Mouse (Mus musculus): ENCODE measurements around the gene Nat8f3. TPM values are rescaled to one million over a fixed set of nuclear protein-coding genes. Genes with fewer than 3 reads are reported as not detected.
"Not testable (repeated sequence)": the region's sequence is repeated elsewhere in the genome, so short reads cannot be mapped to it uniquely, and the experiment has no call there.

Gene Nat8f3
- polyA plus RNA-seq (2015; fragmentation: Nextera tagmentation; extraction: Ambion mirVana), result 0.30 and 0.41 TPM in 2 replicates

GRCm38 (mm10) chr6:85765532-85765931, at the start of gene Nat8f3:
Gene Nat8f3 (minus strand): TSS chr6:85765754.
- not testable (repeated sequence) for H3K4me2 ChIP-seq (replicated peaks); H3K9ac ChIP-seq (replicated peaks); H3K4me3 ChIP-seq (replicated peaks); ATAC-seq; H3K4me1 ChIP-seq (replicated peaks); H3K36me3 ChIP-seq; H3K27ac ChIP-seq; H3K9me3 ChIP-seq; H3K27me3 ChIP-seq
- 63% methylated on average over 13 of the region's 13 CpGs for WGBS

GRCm38 (mm10) chr6:85813339-85813738, 47.8 kb upstream of the Nat8f3 start:
- whole genome bisulfite sequencing, result 92% methylated on average over 2 of the region's 2 CpGs
- Histone ChIP-seq H3K9me3 (no peaks in the 10 kb centered on the region), H3K4me2 (replicated peaks) (no peak overlapping the region), H3K27me3 (no peaks in the 10 kb centered on the region), H3K9ac (replicated peaks) (no peak overlapping the region), H3K36me3 (no peaks in the 10 kb centered on the region), H3K4me3 (replicated peaks) (no peak overlapping the region), H3K27ac (no peak overlapping the region), H3K4me1 (replicated peaks) (no peaks in the 10 kb centered on the region)
- ATAC-seq, result no peak

- ATAC-seq, result not testable (repeated sequence)
These were observed 45.5 kb upstream of the Nat8f3 start for GRCm38 (mm10) chr6:85810942-85811537.

GRCm38 (mm10) chr6:85810514-85810913, 45.0 kb upstream of the Nat8f3 start:
- WGBS, result 96% methylated on average over 3 of the region's 3 CpGs
- not testable (repeated sequence) for H3K36me3 ChIP-seq; H3K4me2 ChIP-seq (replicated peaks); H3K4me3 ChIP-seq (replicated peaks); H3K4me1 ChIP-seq (replicated peaks); H3K27ac ChIP-seq; H3K27me3 ChIP-seq; H3K9ac ChIP-seq (replicated peaks); H3K9me3 ChIP-seq; ATAC-seq

More at GRCm38 (mm10) chr6:85810942-85811537, 45.5 kb upstream of the Nat8f3 start:
- not testable (repeated sequence) for H3K27me3 ChIP-seq; H3K4me1 ChIP-seq (replicated peaks); H3K4me3 ChIP-seq (replicated peaks); H3K36me3 ChIP-seq; H3K9ac ChIP-seq (replicated peaks); H3K4me2 ChIP-seq (replicated peaks); H3K27ac ChIP-seq; H3K9me3 ChIP-seq
- 80% methylated on average over 3 of the region's 3 CpGs for WGBS

DNA sequence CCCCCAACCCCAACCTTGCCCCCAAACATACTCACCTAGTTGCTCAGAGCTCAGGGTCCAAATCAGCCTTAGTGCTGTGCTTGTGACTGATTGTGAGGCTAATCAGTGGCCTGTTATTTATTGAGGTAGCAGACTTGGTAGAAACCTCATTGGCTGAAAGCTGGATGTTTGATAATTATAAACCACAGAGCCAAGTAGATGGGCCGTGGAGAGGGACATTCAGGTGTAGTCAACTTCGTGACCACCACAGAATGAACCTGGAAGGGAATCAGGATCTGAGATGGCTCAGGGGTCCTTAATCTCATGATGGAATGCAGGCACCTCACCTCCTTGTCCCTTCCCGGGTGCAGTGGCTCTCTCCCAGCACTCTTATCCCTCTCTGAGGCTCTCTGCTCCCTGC, 44.2 kb upstream of the Nat8f3 start:
- not testable (repeated sequence) for H3K4me1 ChIP-seq (replicated peaks); H3K4me3 ChIP-seq (replicated peaks); H3K36me3 ChIP-seq; H3K27ac ChIP-seq; H3K27me3 ChIP-seq; H3K9me3 ChIP-seq; H3K4me2 ChIP-seq (replicated peaks); ATAC-seq; H3K9ac ChIP-seq (replicated peaks)
- 73% methylated on average over 3 of the region's 3 CpGs for WGBS

GRCm38 (mm10) chr6:85803180-85803579, 37.6 kb upstream of the Nat8f3 start:
- H3K27ac ChIP-seq; ATAC-seq; H3K4me1 ChIP-seq (replicated peaks); H3K9me3 ChIP-seq; H3K27me3 ChIP-seq; H3K4me3 ChIP-seq (replicated peaks); H3K36me3 ChIP-seq; H3K9ac ChIP-seq (replicated peaks); H3K4me2 ChIP-seq (replicated peaks): not testable (repeated sequence)
- 69% methylated on average over 5 of the region's 5 CpGs for WGBS

GRCm38 (mm10) chr6:85763127-85764070, 2.2 kb downstream of the Nat8f3 start:
- not testable (repeated sequence) for H3K27ac ChIP-seq; H3K9me3 ChIP-seq; H3K4me3 ChIP-seq (replicated peaks); H3K9ac ChIP-seq (replicated peaks); ATAC-seq; H3K36me3 ChIP-seq; H3K4me1 ChIP-seq (replicated peaks); H3K27me3 ChIP-seq; H3K4me2 ChIP-seq (replicated peaks)
- 90% methylated on average over 5 of the region's 6 CpGs for whole genome bisulfite sequencing

DNA sequence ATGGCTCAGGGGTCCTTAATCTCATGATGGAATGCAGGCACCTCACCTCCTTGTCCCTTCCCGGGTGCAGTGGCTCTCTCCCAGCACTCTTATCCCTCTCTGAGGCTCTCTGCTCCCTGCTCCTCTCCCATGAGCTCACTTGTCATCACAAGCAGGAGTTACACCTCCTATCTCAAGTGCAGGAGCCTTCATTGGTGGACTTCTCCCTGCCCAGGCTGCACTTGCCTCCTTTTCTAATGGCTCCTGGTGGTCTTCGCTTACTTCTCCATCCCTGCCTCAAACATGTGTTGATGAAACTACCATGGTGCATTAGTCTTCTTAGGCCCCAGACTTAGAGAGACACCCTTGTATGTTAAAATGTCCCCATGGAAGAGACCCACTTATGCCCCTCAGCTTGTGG, 2.9 kb downstream of the Nat8f3 start:
- H3K36me3 ChIP-seq; H3K4me1 ChIP-seq (replicated peaks); ATAC-seq; H3K4me3 ChIP-seq (replicated peaks); H3K9me3 ChIP-seq; H3K9ac ChIP-seq (replicated peaks); H3K4me2 ChIP-seq (replicated peaks); H3K27ac ChIP-seq; H3K27me3 ChIP-seq: not testable (repeated sequence)
- 93% methylated on average over 1 of the region's 2 CpGs for WGBS

- not testable (repeated sequence) for H3K36me3 ChIP-seq; H3K9me3 ChIP-seq; H3K4me3 ChIP-seq (replicated peaks); H3K4me1 ChIP-seq (replicated peaks); H3K9ac ChIP-seq (replicated peaks); ATAC-seq; H3K4me2 ChIP-seq (replicated peaks); H3K27ac ChIP-seq; H3K27me3 ChIP-seq
- WGBS, result 65% methylated on average over 3 of the region's 6 CpGs
These were observed 9.8 kb downstream of the Nat8f3 start for GRCm38 (mm10) chr6:85755705-85756249.

- H3K9me3 ChIP-seq; H3K4me3 ChIP-seq (replicated peaks); H3K27me3 ChIP-seq; H3K9ac ChIP-seq (replicated peaks); ATAC-seq; H3K4me1 ChIP-seq (replicated peaks); H3K4me2 ChIP-seq (replicated peaks); H3K27ac ChIP-seq; H3K36me3 ChIP-seq: not testable (repeated sequence)
- 84% methylated on average over 10 of the region's 10 CpGs for WGBS
These were observed 52.4 kb downstream of the Nat8f3 start, which contains the start of gene Nat8f7 for GRCm38 (mm10) chr6:85713105-85713504. Gene Nat8f7 (minus strand): TSS chr6:85713205.

GRCm38 (mm10) chr6:85709607-85710006, 55.9 kb downstream of the Nat8f3 start:
- not testable (repeated sequence) for H3K4me3 ChIP-seq (replicated peaks); H3K4me2 ChIP-seq (replicated peaks); H3K4me1 ChIP-seq (replicated peaks); H3K27ac ChIP-seq; H3K27me3 ChIP-seq; ATAC-seq; H3K36me3 ChIP-seq; H3K9me3 ChIP-seq; H3K9ac ChIP-seq (replicated peaks)
- 91% methylated on average over 1 of the region's 1 CpGs for WGBS

DNA sequence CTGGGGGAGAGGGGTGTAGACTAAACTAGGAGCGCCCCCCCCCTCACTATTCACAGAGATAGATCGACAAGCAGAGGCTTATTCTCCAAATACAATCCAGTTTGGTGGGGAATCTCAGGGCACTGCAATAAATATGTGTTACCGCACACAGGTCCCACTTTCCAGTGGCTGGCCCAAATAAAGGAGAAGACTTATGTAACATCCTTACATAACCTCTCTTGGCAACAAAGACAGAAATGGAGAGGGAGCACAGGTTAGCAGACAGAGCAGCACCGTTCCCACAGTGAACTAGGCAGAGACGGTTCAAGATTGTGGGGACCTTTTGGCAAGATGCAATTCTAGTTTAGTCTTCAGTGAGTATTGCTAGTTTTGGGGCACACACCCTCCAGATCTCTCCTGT, 56.3 kb downstream of the Nat8f3 start:
- not testable (repeated sequence) for H3K4me2 ChIP-seq (replicated peaks); H3K36me3 ChIP-seq; H3K9ac ChIP-seq (replicated peaks); H3K9me3 ChIP-seq; H3K4me1 ChIP-seq (replicated peaks); ATAC-seq; H3K4me3 ChIP-seq (replicated peaks); H3K27ac ChIP-seq; H3K27me3 ChIP-seq
- 93% methylated on average over 5 of the region's 5 CpGs for WGBS
